Mouse (Mus musculus): ENCODE results near the gene Tnni2. TPM values are rescaled to one million over a fixed set of nuclear protein-coding genes. Genes with fewer than 3 reads are reported as not detected.

Gene Tnni2
- polyA plus RNA-seq, 1 experiment from 2014 or later, result 1.7 TPM

DNA sequence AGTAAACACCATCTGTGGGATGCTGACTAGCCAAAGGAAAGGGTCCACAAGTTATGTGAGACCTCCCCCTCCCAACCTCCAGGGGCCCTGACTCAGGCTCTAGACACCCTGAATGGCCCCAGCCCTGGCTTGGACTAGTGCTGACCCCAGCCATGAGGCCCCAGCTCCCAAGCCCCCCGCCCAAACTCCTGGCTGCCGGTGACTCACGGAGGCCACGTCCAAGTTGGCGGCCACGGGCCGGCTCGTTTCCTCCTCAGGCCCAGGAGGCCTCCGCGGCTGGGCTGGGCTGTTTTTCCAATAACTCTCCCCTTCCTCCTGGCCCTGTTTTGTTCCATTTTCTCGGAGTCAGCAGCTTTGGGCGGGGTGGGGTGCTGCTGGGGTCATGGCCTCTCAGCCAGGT is 43.2 kb downstream of the Tnni2 start:
- H3K27me3 ChIP-seq (ENCODE audit: control insufficient read depth, insufficient read depth, low read length), result no peaks in the 10 kb centered on the region
- no peak overlapping the region for H3K4me2 ChIP-seq (replicated peaks; ENCODE audit: low read depth, low read length)
- no peak overlapping the region for H3K4me3 ChIP-seq (ENCODE audit: low read depth, low read length)
- no peaks in the 10 kb centered on the region for H3K9me3 ChIP-seq (ENCODE audit: control insufficient read depth, low read length)
- DNase-seq (ENCODE audit: low spot score) (no peak), ATAC-seq (ENCODE audit: low FRiP score) (no peak)
- no peaks in the 10 kb centered on the region for H3K36me3 ChIP-seq (ENCODE audit: control insufficient read depth, insufficient read depth, low read length)
- WGBS, result 80% methylated on average over 8 of the region's 12 CpGs
- H3K4me1 ChIP-seq (replicated peaks; ENCODE audit: control insufficient read depth, insufficient read depth, low read length), result peaks cover 19% of the 10 kb centered on the region; the same call in 1 of the 2 replicates
- no peak overlapping the region for H3K9ac ChIP-seq (ENCODE audit: low read depth, low read length)
- no peak overlapping the region for H3K27ac ChIP-seq (ENCODE audit: low read depth, low read length)

DNA sequence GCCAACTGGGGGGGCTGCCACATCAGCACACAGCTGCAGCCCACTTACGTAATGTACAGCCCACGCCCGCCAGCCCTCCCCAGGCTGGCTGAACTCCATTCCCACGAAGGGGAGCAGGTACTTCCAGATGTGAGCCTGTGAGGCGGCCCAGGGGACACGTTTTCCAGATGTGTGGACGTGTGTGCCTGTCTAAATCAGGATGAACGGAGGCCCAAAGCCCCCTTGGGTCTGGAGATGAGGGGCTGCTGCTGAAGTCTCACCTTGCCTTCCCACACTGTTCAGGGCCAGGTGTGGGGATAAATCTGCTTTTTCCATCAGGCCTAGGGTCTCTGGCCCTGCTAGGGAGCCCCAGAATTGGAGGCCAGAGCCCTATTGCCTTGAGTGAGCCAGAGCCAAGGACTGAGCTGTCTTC is 45.1 kb downstream of the Tnni2 start:
- Histone ChIP-seq H3K9me3 (ENCODE audit: control insufficient read depth, low read length) (no peaks in the 10 kb centered on the region), H3K27me3 (ENCODE audit: control insufficient read depth, insufficient read depth, low read length) (no peaks in the 10 kb centered on the region), H3K27ac (ENCODE audit: low read depth, low read length) (no peak overlapping the region; the same call in 1 of the 2 replicates), H3K9ac (ENCODE audit: low read depth, low read length) (peak overlapping the region; percentile 35), H3K4me2 (replicated peaks; ENCODE audit: low read depth, low read length) (no peak overlapping the region), H3K36me3 (ENCODE audit: control insufficient read depth, insufficient read depth, low read length) (no peaks in the 10 kb centered on the region), H3K4me1 (replicated peaks; ENCODE audit: control insufficient read depth, insufficient read depth, low read length) (peaks cover 16% of the 10 kb centered on the region; the same call in 1 of the 2 replicates), H3K4me3 (ENCODE audit: low read depth, low read length) (no peak overlapping the region)
- 69% methylated on average over 8 of the region's 8 CpGs for WGBS
- ATAC-seq (ENCODE audit: low FRiP score) (no peak), DNase-seq (ENCODE audit: low spot score) (no peak)

- DNase-seq (ENCODE audit: low spot score) (peak; percentile 77), ATAC-seq (ENCODE audit: low FRiP score) (peak; percentile 55)
- H3K4me1 ChIP-seq (replicated peaks; ENCODE audit: control insufficient read depth, insufficient read depth, low read length), result peaks cover 13% of the 10 kb centered on the region; the same call in 1 of the 2 replicates
- H3K9me3 ChIP-seq (ENCODE audit: control insufficient read depth, low read length), result no peaks in the 10 kb centered on the region
- no peak overlapping the region; the same call in 1 of the 2 replicates for H3K27ac ChIP-seq (ENCODE audit: low read depth, low read length)
- no peaks in the 10 kb centered on the region for H3K36me3 ChIP-seq (ENCODE audit: control insufficient read depth, insufficient read depth, low read length)
- H3K9ac ChIP-seq (ENCODE audit: low read depth, low read length), result peak overlapping the region; percentile 35; the same call in 1 of the 2 replicates
- H3K4me3 ChIP-seq (ENCODE audit: low read depth, low read length), result no peak overlapping the region
- WGBS, result 22% methylated on average over 9 of the region's 9 CpGs
- no peak overlapping the region for H3K4me2 ChIP-seq (replicated peaks; ENCODE audit: low read depth, low read length)
- no peaks in the 10 kb centered on the region for H3K27me3 ChIP-seq (ENCODE audit: control insufficient read depth, insufficient read depth, low read length)
Observed at GRCm38 (mm10) chr7:142487341-142487859, 45.8 kb downstream of the Tnni2 start.

GRCm38 (mm10) chr7:142488053-142488452 is 46.4 kb downstream of the Tnni2 start:
- DNase-seq (ENCODE audit: low spot score) (no peak), ATAC-seq (ENCODE audit: low FRiP score) (no peak)
- no peaks in the 10 kb centered on the region for H3K27me3 ChIP-seq (ENCODE audit: control insufficient read depth, insufficient read depth, low read length)
- no peak overlapping the region for H3K4me2 ChIP-seq (replicated peaks; ENCODE audit: low read depth, low read length)
- peaks cover 11% of the 10 kb centered on the region; the same call in 1 of the 2 replicates for H3K4me1 ChIP-seq (replicated peaks; ENCODE audit: control insufficient read depth, insufficient read depth, low read length)
- no peaks in the 10 kb centered on the region for H3K36me3 ChIP-seq (ENCODE audit: control insufficient read depth, insufficient read depth, low read length)
- no peaks in the 10 kb centered on the region for H3K9me3 ChIP-seq (ENCODE audit: control insufficient read depth, low read length)
- no peak overlapping the region for H3K4me3 ChIP-seq (ENCODE audit: low read depth, low read length)
- H3K27ac ChIP-seq (ENCODE audit: low read depth, low read length), result no peak overlapping the region
- 82% methylated on average over 3 of the region's 3 CpGs for WGBS
- no peak overlapping the region for H3K9ac ChIP-seq (ENCODE audit: low read depth, low read length)

- WGBS, result 72% methylated on average over 8 of the region's 8 CpGs
- no peaks in the 10 kb centered on the region for H3K4me1 ChIP-seq (replicated peaks; ENCODE audit: control insufficient read depth, insufficient read depth, low read length)
- H3K9me3 ChIP-seq (ENCODE audit: control insufficient read depth, low read length), result no peaks in the 10 kb centered on the region
- no peak for ATAC-seq (ENCODE audit: low FRiP score)
- H3K27ac ChIP-seq (ENCODE audit: low read depth, low read length), result no peak overlapping the region
- no peak overlapping the region for H3K4me2 ChIP-seq (replicated peaks; ENCODE audit: low read depth, low read length)
- H3K9ac ChIP-seq (ENCODE audit: low read depth, low read length), result no peak overlapping the region
- no peaks in the 10 kb centered on the region for H3K27me3 ChIP-seq (ENCODE audit: control insufficient read depth, insufficient read depth, low read length)
- no peaks in the 10 kb centered on the region for H3K36me3 ChIP-seq (ENCODE audit: control insufficient read depth, insufficient read depth, low read length)
- no peak for DNase-seq (ENCODE audit: low spot score)
- no peak overlapping the region for H3K4me3 ChIP-seq (ENCODE audit: low read depth, low read length)
Observed at GRCm38 (mm10) chr7:142493535-142493934, 51.9 kb downstream of the Tnni2 start.

Other genes starting within 250 kb of the Tnni2 start
- gene Krtap5-3, start 240.4 kb upstream of the Tnni2 start, polyA plus RNA-seq (2014; fragmentation: Nextera tagmentation; extraction: Ambion mirVana), result not detected in 2 replicates
- not detected in 2 replicates for gene Gm7579, start 229.9 kb upstream of the Tnni2 start, polyA plus RNA-seq (2014; fragmentation: Nextera tagmentation; extraction: Ambion mirVana)
- gene Krtap5-5, start 211.8 kb upstream of the Tnni2 start, polyA plus RNA-seq (2014; fragmentation: Nextera tagmentation; extraction: Ambion mirVana), result not detected in 2 replicates
- not detected in 2 replicates for gene Gm40460, start 200.7 kb upstream of the Tnni2 start, polyA plus RNA-seq (2014; fragmentation: Nextera tagmentation; extraction: Ambion mirVana)
- not detected in 2 replicates for gene Gm2431, start 183.5 kb upstream of the Tnni2 start, polyA plus RNA-seq (2014; fragmentation: Nextera tagmentation; extraction: Ambion mirVana)
- not detected in 2 replicates for gene Gm4559, start 167.4 kb upstream of the Tnni2 start, polyA plus RNA-seq (2014; fragmentation: Nextera tagmentation; extraction: Ambion mirVana)
- not detected in 2 replicates for gene Krtap5-1, start 144.7 kb upstream of the Tnni2 start, polyA plus RNA-seq (2014; fragmentation: Nextera tagmentation; extraction: Ambion mirVana)
- gene Krtap5-4, start 138.3 kb upstream of the Tnni2 start, polyA plus RNA-seq (2014; fragmentation: Nextera tagmentation; extraction: Ambion mirVana), result not detected in 2 replicates
- 0.39 and 0.47 TPM in 2 replicates for gene Ifitm10, start 68.1 kb upstream of the Tnni2 start, polyA plus RNA-seq (2014; fragmentation: Nextera tagmentation; extraction: Ambion mirVana)
- not detected in 2 replicates for gene Gm49369, start 59.1 kb upstream of the Tnni2 start, polyA plus RNA-seq (2014; fragmentation: Nextera tagmentation; extraction: Ambion mirVana)
- 168 and 200 TPM in 2 replicates for gene Ctsd, start 53.8 kb upstream of the Tnni2 start, polyA plus RNA-seq (2014; fragmentation: Nextera tagmentation; extraction: Ambion mirVana)
- not detected in 2 replicates for gene Syt8, start 7.0 kb upstream of the Tnni2 start, polyA plus RNA-seq (2014; fragmentation: Nextera tagmentation; extraction: Ambion mirVana)
- 16.1 and 18.7 TPM in 2 replicates for gene Lsp1, start 19.0 kb downstream of the Tnni2 start, polyA plus RNA-seq (2014; fragmentation: Nextera tagmentation; extraction: Ambion mirVana)
- gene Tnnt3, start 57.0 kb downstream of the Tnni2 start, polyA plus RNA-seq (2014; fragmentation: Nextera tagmentation; extraction: Ambion mirVana), result 1.7 and 1.9 TPM in 2 replicates
- 13.5 and 13.9 TPM in 2 replicates for gene Mrpl23, start 90.9 kb downstream of the Tnni2 start, polyA plus RNA-seq (2014; fragmentation: Nextera tagmentation; extraction: Ambion mirVana)
- 189 and 268 TPM in 2 replicates for gene Igf2, start 225.0 kb downstream of the Tnni2 start, polyA plus RNA-seq (2014; fragmentation: Nextera tagmentation; extraction: Ambion mirVana)
- gene Gm49394, start 228.1 kb downstream of the Tnni2 start, polyA plus RNA-seq (2014; fragmentation: Nextera tagmentation; extraction: Ambion mirVana), result not detected in 2 replicates

Data from hindbrain, embryonic 11.5 days (tissue).